Mouse (Mus musculus) adrenal gland, adult 18-20 months (tissue): ENCODE measurements around the gene Rnf169. TPM values are rescaled to one million over a fixed set of nuclear protein-coding genes. Genes with fewer than 3 reads are reported as not detected.

Source experiments
- DNase-seq, 2 experiments: peaks; one replicate each; pipeline ENCODE4 v3.0.0; 2021 to 2022; ENCODE audit warnings: low spot score in 2 of 2
- total RNA-seq, 2 experiments: library from RNA; stranded (reverse); gene quantifications; 1 replicate in 1 of 2; 2 replicates in 1 of 2; pipeline ENCODE4 v1.2.3; 2021

The Rnf169 gene
- total RNA-seq, 2 experiments from 2014 or later, result 14.0 to 17.6 TPM

DNA sequence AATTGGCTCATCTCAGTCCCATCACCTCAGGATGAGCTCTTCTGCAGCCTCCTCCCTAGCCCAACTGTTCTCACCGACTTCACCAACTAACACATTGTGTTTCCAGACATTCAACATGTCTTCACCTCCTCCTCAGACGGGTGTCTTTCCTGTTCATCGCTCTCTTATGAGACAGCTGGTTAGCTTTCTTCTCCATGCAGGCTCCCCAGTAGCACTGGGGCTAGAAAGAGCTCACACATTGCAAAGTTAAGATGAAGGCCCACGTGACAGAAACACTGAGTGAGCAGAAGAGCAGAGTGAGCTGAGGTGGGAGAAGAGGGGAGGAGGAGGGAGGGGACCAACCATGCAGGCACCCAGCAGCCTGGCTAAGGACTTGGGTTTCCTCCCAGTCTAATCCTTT lies 78.0 kb downstream of the Rnf169 start:
- no peak for DNase-seq

DNA sequence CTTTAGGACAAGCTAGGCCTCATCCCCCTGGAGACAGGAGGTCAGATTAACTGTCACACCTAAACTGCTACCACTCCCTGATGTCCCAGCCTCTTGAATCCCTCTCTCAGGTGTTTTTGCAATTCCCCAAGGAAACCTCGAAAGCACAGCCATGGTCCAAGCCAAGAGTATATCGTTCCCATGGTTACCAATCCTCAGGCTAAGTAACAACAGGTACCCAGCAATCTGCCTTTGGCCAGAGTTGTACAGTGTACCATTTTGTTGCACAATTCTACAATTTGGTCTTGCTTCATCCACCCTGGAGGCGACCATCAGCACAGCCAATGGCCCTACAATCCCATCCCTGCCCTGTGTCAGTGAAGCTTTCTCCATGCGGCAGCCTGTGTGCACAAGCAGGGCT lies 83.3 kb downstream of the Rnf169 start:
- no peak for DNase-seq

DNA sequence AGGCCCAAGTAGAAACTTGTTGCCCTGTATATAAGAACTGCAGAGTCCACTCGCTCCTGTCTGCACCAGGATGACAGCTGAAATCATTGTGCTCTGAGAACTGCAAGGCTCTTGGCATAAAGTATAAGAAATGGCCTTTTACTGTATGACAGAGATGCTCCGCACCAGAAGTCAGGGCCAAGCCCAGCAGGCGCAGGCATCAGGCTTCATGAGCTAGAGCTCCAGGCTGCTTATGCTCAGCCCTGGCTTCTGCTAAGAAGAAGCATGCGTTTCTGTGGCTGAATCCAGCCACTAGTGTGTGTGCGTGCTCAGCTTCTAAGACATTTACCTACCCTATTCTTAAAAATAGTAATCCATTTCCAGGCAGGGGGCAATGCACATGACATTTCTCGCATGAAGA lies 85.8 kb downstream of the Rnf169 start:
- DNase-seq, result no peak

DNA sequence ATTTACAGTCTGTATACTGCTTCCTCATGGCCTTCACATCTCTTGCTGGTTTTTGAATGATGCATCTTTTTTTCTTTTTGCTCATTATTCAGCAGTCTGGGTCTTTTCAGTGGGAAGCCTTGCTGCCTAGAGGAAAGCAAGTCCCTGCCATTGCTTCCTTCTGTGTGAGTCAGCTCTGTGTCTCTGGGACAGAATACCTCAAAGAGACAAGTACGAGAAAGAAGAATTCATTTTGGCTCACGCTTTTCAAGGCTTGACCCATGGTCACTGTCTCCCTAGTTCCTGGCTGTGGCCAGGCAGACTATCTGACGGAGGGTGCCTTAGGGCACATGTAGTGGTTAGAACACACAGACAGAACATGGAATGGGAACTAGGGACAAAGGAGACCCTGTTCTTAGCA lies 86.3 kb downstream of the Rnf169 start:
- no peak for DNase-seq

DNA sequence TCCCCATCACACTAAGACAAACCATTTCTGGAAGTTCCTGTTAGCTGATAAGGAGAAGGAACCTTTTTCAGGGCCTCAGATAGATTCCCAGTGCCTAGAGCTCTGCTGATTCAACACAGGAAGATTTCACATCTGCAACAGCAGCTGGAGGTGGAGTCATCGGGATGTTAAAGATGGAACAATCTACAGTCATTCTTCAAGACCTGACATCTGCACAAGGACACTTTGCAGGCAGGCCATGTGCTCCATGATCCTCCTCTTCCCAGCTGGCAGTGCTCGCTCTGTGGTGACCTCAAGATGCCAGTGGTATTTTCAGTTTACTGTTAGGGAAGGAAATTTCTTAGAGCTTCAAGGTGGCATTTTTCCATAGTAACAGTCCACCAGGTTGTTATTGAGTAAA lies 87.9 kb downstream of the Rnf169 start:
- no peak for DNase-seq

DNA sequence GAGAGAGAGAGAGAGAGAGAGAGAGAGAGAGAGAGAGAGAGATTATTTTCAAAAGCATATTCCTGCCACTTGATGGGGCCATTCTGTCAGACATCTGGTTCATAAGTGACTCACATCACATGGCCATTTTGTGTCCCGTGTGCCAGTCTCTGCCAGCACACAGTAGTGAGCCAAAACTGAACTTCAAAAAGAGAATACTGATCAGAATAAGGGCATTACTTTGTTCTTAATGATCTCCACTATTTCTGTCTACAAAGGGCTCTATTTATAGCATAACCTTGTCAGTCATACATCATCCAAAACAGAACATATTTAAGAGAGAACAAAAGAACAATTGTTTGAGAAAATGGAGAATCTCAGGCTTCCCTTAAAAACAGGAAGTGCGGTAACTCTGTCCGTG lies 88.8 kb downstream of the Rnf169 start:
- no peak for DNase-seq

DNA sequence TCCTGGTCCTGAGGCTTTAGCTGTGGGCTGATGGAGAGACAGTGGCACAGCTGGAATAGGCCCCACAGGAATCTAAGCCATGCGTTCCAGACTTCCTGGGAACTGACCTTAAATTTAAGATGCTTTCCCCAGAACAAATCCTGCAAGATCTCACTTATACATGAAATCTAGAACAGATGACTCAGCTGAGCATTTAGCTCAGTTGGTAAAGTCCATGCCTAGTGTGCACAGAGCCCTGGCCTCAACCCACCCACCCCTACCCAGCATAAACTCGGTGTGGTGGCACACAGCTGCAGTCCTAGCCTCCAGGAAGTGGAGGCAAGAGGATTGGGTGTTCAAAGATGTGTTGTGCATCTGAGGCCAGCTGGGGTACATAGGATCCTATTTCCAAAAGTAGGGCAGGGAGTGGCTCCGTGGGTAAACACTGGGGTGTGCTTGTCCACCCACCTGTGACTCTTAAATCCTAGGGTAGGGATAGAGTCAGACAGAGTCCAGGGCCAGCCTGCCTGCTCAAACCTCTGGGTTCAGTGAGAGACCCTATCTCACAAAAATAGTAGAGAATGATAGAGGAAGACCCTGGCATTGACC lies 90.0 kb downstream of the Rnf169 start:
- no peak for DNase-seq

DNA sequence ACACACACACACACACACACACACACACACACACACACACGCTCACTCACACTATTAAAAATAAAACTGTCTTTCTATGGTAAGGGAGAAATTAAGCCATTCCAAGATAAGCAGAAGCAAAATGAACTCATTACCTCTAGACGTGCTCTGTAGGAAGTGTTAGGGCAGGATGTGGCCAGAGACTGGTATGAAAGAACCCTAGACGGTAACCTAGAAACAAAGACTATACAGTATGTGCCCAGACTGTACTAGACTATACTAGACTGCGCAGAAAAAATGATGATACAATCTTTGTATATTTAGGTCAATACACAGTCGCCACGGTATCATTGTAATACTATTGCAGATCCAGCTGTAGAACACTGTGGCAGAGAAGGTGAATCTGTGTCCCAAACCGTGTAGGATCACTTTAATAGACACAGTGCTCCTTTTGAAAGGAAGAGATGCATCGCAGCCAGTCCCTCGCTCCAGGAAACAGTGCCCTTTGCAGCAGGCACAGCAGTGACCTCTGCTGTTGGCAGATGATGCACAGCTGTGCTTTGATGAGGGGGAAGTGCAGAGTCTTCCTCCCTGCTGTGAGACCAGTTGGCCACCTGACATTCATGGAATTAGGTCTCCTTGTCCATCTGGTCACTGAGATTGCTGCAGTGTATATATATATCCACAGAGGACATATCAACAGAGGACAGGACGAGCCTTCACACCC lies 90.9 kb downstream of the Rnf169 start:
- DNase-seq, result no peak

DNA sequence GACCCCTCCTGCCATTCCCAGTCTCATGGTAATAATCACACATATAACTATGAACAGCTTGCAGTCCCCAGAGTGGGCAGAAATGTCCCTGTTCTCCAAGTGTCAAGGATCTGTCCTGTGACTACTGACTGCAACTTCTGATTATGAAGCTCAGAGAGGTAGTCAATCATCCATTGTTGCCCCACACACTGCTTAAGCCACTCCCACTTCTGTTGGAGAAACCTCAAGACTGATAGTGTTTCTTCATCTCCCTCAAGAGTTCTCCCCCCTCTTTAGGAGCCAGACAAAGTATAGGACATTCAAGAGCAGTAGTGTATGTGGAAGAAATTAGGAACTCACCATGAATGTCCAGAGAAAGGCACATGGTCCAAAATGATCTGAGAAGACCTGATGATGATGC lies 92.5 kb downstream of the Rnf169 start:
- DNase-seq, result no peak

DNA sequence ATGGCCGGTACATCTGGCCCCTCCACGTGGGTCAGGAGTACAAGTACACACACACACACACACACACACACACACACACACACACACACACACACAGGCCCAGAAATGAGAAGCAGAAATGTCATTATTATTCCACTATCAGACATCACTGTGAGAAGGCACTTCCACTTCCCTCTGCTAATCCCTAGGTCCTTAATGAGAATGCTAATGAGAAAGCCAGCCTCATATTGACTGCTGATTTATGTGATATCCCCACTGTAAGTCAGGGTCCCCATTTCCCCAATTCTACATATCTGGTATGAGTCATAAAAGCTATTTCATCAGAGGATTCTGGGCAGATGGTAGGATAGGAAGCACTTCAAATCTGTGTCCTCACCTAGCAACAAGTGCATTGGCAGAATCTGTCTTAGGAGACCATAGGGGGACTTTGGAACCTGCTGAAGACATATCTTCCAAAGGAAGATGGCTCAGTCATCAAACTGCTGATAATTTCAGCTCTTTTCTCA lies 93.0 kb downstream of the Rnf169 start:
- DNase-seq, result no peak

DNA sequence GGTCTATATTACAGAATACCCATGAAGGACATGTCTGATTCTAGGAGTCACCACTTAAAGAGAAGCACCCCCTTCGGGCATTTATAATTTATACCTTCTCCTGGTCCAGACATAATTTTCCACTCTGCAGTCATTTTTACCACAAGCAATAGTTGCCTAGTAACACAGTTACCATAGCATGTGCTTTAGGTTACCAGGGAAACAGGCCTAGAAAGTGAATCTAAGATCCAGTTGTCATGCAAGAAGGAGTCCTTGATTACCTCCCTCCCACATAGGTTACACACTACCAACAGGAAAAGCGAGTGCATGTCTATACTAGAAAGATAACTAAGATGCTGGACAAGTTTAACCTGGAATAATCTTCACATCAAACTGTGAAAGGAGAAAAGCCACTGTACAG lies 102.0 kb downstream of the Rnf169 start:
- DNase-seq, result no peak

DNA sequence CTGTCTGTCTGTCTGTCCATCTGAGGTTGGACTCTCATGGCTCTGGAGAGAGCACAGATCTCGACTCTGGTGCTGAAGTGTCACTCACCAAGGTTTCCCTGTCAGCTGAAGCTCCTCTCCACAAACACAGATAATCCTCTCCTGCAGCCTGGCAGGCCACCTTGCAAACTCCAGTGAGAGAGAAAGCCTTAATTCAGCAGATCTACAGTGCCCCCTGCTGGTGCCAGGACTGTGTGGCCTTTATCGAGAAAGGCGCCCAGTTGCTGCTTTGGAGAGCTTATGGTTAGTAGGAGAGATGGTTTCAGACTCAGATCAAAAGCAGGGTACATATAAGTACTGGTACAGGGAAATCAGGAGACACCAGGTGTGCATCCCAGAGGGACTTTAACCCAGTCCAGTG lies 103.9 kb downstream of the Rnf169 start:
- DNase-seq, result peak; percentile 80 to 86

DNA sequence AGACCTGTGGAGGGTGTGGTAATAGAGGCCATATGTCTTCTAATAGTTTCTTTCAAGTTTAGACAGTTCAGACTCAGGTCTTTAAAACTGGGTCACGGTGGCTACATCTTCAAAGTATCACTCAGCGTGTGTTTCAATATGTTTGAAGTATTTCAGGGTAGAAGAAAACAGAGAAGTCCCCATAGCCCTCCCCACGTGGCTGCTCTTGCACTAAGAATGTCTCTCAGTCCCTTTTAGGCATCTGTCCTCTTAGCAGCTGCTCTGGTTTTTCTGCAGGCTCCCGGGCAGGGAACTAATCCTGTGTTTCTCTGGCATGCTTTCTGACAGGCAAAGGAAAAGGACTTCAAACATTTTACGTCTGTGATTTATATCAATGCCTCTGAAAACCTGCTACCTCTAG lies 104.4 kb downstream of the Rnf169 start:
- no peak for DNase-seq

DNA sequence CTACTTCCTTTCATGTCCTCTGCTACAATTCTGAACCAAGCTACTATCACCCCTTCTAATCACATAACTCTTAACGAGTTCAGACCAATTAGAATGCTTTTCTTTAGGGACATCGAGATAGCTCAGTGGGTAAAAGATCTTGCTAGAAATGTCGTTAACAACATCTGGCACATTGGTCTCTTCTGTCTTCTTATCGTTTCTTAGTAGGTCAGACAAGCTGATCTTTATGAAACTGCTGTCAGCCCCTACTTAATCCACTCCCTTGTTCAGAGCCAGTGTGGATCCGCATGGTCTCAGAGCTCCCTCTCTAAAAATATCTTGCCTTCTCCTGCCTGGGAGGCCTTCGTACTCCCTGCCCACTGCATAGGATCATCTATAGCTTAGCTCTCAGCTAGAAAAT lies 106.3 kb downstream of the Rnf169 start:
- DNase-seq, result no peak

Other genes starting within 250 kb of the Rnf169 start
- not detected for gene Olfr521, start 216.9 kb downstream of the Rnf169 start, total RNA-seq
- 1 to 10 TPM; 1.9 to 2.4 TPM for gene Neu3, start 152.0 kb downstream of the Rnf169 start, total RNA-seq
- gene Xrra1, start 121.3 kb downstream of the Rnf169 start, total RNA-seq, result 1 to 10 TPM in 1 of 2 experiments, not detected in 1; 2.8 TPM
- gene Spcs2, start 117.0 kb downstream of the Rnf169 start, total RNA-seq, result 100 to 1,000 TPM; 150 to 191 TPM
- gene Chrdl2, start 25.7 kb upstream of the Rnf169 start, total RNA-seq, result not detected
- gene Pold3, start 141.1 kb upstream of the Rnf169 start, total RNA-seq, result 10 to 100 TPM; 17.5 to 17.6 TPM
- gene Lipt2, start 178.8 kb upstream of the Rnf169 start, total RNA-seq, result 1 to 10 TPM; 3.4 to 4.1 TPM
- 1 to 10 TPM in 1 of 2 experiments, under 1 TPM in 1; 0.56 to 1.1 TPM for gene Kcne3, start 196.1 kb upstream of the Rnf169 start, total RNA-seq
- gene Pgm2l1, start 246.9 kb upstream of the Rnf169 start, total RNA-seq, result 1 to 10 TPM; 3.5 to 4.5 TPM